Mouse (Mus musculus): ENCODE data around the gene Fam166b. TPM values are rescaled to one million over a fixed set of nuclear protein-coding genes. Genes with fewer than 3 reads are reported as not detected.

Fam166b gene
- total RNA-seq, 1 experiment, result 0.27 TPM

- H3K36me3 ChIP-seq (ENCODE audit: control insufficient read depth, insufficient read depth, low read length, poor library complexity, severe bottlenecking), result no peaks in the 10 kb centered on the region
- no peak for DNase-seq (ENCODE audit: low read depth, low spot score)
- TF ChIP-seq CHD2 (IDR thresholded peaks at IDR 0.05; ENCODE audit: low read depth, low read length) (no peak), MAFK (IDR thresholded peaks at IDR 0.05; ENCODE audit: insufficient read depth, low read depth, low read length) (0 out of 2 replicates have a peak, but pooled peaks have one; percentile 23)
- H3K4me1 ChIP-seq (ENCODE audit: control insufficient read depth in 2 of 2, insufficient read depth in 2 of 2, low read length in 2 of 2, poor library complexity in 1 of 2), result peaks cover 11 to 35% of the 10 kb centered on the region in 2 experiments
- no peak overlapping the region for H3K9ac ChIP-seq (ENCODE audit: insufficient read depth, low read depth, low read length, poor library complexity, severe bottlenecking)
- H3K9me3 ChIP-seq (ENCODE audit: control insufficient read depth, insufficient read depth, low read depth, low read length), result no peaks in the 10 kb centered on the region
- H3K4me3 ChIP-seq (ENCODE audit: insufficient read depth in 1 of 2, low read depth in 1 of 2, low read length in 2 of 2, poor library complexity in 1 of 2, severe bottlenecking in 1 of 2), result peak overlapping the region in 1 of 2 experiments; percentile 13; a peak in 1 of 4 replicates
- 0 out of 2 replicates have a peak overlapping the region, but pooled peaks have one; percentile 13 for H3K27ac ChIP-seq (ENCODE audit: insufficient read depth, low read depth, low read length, poor library complexity, severe bottlenecking)
- in situ Hi-C loops (cut with MboI; ENCODE audit: low sequenced_read_pairs in 2 of 2, unreplicated experiment in 2 of 2), result no loop called here
Measured at GRCm38 (mm10) chr4:43402212-43402611, 26.7 kb downstream of the Fam166b start.

DNA sequence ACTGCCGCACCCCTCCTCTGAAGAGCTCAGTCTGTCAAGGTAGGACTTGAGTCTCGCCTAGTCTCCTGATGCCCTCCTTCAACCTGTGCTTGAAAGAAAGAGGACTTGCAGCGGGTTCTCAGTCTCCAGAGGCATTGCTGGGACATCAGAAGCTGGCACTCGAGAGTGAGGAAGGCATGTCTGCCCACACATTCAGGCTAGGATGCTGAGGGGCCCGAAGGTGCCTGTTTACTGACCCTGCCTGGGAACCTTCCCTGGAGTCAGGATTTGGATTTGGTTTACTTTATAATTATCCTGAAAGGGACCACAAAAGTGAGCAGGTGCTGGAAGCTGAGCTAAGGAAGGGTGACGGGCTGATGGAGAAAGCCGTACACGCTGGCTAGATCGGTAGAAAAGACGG is 27.4 kb downstream of the Fam166b start:
- TF ChIP-seq ZNF384 (IDR thresholded peaks at IDR 0.05; ENCODE audit: low read depth, low read length), result no peak
- no peak for TF ChIP-seq HCFC1 (IDR thresholded peaks at IDR 0.05; ENCODE audit: borderline replicate concordance, insufficient read depth, low read length)
- no peak for TF ChIP-seq MAFK (IDR thresholded peaks at IDR 0.05; ENCODE audit: insufficient read depth, low read depth, low read length)
- no peak for TF ChIP-seq ZC3H11A (IDR thresholded peaks at IDR 0.05; ENCODE audit: borderline replicate concordance, low read depth, low read length)
- no peak for TF ChIP-seq CHD2 (IDR thresholded peaks at IDR 0.05; ENCODE audit: low read depth, low read length)
- no peak overlapping the region; the same call in 1 of the 2 replicates for H3K9ac ChIP-seq (ENCODE audit: insufficient read depth, low read depth, low read length, poor library complexity, severe bottlenecking)
- H3K27ac ChIP-seq (ENCODE audit: insufficient read depth, low read depth, low read length, poor library complexity, severe bottlenecking), result no peak overlapping the region
- H3K9me3 ChIP-seq (ENCODE audit: control insufficient read depth, insufficient read depth, low read depth, low read length), result no peaks in the 10 kb centered on the region
- DNase-seq (ENCODE audit: low read depth, low spot score), result no peak
- H3K4me3 ChIP-seq (ENCODE audit: insufficient read depth in 1 of 2, low read depth in 1 of 2, low read length in 2 of 2, poor library complexity in 1 of 2, severe bottlenecking in 1 of 2), result peak overlapping the region; percentile 31 to 34; a peak in 2 of 4 replicates
- in situ Hi-C loops (cut with MboI; ENCODE audit: low sequenced_read_pairs in 2 of 2, unreplicated experiment in 2 of 2), result no loop called here
- H3K36me3 ChIP-seq (ENCODE audit: control insufficient read depth, insufficient read depth, low read length, poor library complexity, severe bottlenecking), result no peaks in the 10 kb centered on the region
- H3K4me1 ChIP-seq (ENCODE audit: control insufficient read depth in 2 of 2, insufficient read depth in 2 of 2, low read length in 2 of 2, poor library complexity in 1 of 2), result peaks cover 9 to 33% of the 10 kb centered on the region in 2 experiments

GRCm38 (mm10) chr4:43400976-43401375 is 28.0 kb downstream of the Fam166b start:
- Histone ChIP-seq H3K9ac (ENCODE audit: insufficient read depth, low read depth, low read length, poor library complexity, severe bottlenecking) (no peak overlapping the region), H3K27ac (ENCODE audit: insufficient read depth, low read depth, low read length, poor library complexity, severe bottlenecking) (no peak overlapping the region), H3K36me3 (ENCODE audit: control insufficient read depth, insufficient read depth, low read length, poor library complexity, severe bottlenecking) (no peaks in the 10 kb centered on the region), H3K9me3 (ENCODE audit: control insufficient read depth, insufficient read depth, low read depth, low read length) (no peaks in the 10 kb centered on the region), H3K4me1 (ENCODE audit: control insufficient read depth in 2 of 2, insufficient read depth in 2 of 2, low read length in 2 of 2, poor library complexity in 1 of 2) (peaks cover 9 to 33% of the 10 kb centered on the region in 2 experiments), H3K4me3 (ENCODE audit: insufficient read depth in 1 of 2, low read depth in 1 of 2, low read length in 2 of 2, poor library complexity in 1 of 2, severe bottlenecking in 1 of 2) (peak overlapping the region; percentile 31 to 34; a peak in 3 of 4 replicates)
- in situ Hi-C loops (cut with MboI; ENCODE audit: low sequenced_read_pairs in 2 of 2, unreplicated experiment in 2 of 2), result no loop called here
- no peak for DNase-seq (ENCODE audit: low read depth, low spot score)
- TF ChIP-seq MAFK (IDR thresholded peaks at IDR 0.05; ENCODE audit: insufficient read depth, low read depth, low read length) (no peak), CHD2 (IDR thresholded peaks at IDR 0.05; ENCODE audit: low read depth, low read length) (no peak), HCFC1 (IDR thresholded peaks at IDR 0.05; ENCODE audit: borderline replicate concordance, insufficient read depth, low read length) (no peak), ZC3H11A (IDR thresholded peaks at IDR 0.05; ENCODE audit: borderline replicate concordance, low read depth, low read length) (no peak), ZNF384 (IDR thresholded peaks at IDR 0.05; ENCODE audit: low read depth, low read length) (no peak)

DNA sequence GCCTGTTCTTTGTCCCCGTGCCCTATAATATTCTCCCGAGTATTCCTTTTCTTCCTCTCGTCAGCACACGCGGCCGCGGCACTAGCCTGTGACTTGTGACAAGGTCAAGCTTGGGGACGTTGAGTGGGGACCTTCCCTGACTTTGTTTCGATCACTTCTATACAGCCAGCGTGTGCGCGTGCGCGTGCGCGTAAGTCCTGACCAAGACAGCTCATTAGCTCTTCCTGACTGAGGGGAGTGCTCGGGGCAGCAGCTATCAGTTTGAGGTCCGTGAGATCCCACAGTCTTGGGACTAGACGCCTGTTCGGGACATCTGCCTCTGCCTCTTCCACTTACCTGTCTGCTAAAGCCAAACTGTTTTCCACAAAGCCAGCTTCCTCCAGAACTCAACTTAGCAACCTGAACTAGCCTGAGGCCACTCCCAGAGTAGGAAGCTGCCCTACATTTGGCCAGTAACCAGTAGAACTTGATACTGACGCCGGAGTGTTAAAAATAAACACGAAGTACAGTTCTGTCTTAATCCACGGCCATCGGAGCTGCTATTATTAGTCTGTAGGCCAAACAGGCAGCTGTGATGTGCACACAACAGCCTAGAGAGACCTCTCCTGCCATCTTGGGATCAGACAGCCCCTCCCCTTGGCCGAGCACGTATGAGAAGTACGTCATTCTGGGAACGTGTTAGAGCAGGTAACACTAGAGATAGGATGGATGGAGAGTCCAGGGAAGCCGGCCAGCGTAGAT is 29.4 kb downstream of the Fam166b start:
- Histone ChIP-seq H3K36me3 (ENCODE audit: control insufficient read depth, insufficient read depth, low read length, poor library complexity, severe bottlenecking) (no peaks in the 10 kb centered on the region), H3K4me1 (ENCODE audit: control insufficient read depth in 2 of 2, insufficient read depth in 2 of 2, low read length in 2 of 2, poor library complexity in 1 of 2) (peaks cover 9 to 28% of the 10 kb centered on the region in 2 experiments), H3K9me3 (ENCODE audit: control insufficient read depth, insufficient read depth, low read depth, low read length) (no peaks in the 10 kb centered on the region), H3K27ac (ENCODE audit: insufficient read depth, low read depth, low read length, poor library complexity, severe bottlenecking) (no peak overlapping the region), H3K4me3 (ENCODE audit: insufficient read depth in 1 of 2, low read depth in 1 of 2, low read length in 2 of 2, poor library complexity in 1 of 2, severe bottlenecking in 1 of 2) (peak overlapping the region; percentile 16 to 45; a peak in 3 of 4 replicates), H3K9ac (ENCODE audit: insufficient read depth, low read depth, low read length, poor library complexity, severe bottlenecking) (no peak overlapping the region; the same call in 1 of the 2 replicates)
- no peak for DNase-seq (ENCODE audit: low read depth, low spot score)
- TF ChIP-seq ZC3H11A (IDR thresholded peaks at IDR 0.05; ENCODE audit: borderline replicate concordance, low read depth, low read length) (no peak), HCFC1 (IDR thresholded peaks at IDR 0.05; ENCODE audit: borderline replicate concordance, insufficient read depth, low read length) (no peak), MAFK (IDR thresholded peaks at IDR 0.05; ENCODE audit: insufficient read depth, low read depth, low read length) (no peak), CHD2 (IDR thresholded peaks at IDR 0.05; ENCODE audit: low read depth, low read length) (no peak), ZNF384 (IDR thresholded peaks at IDR 0.05; ENCODE audit: low read depth, low read length) (no peak)
- in situ Hi-C loops (cut with MboI; ENCODE audit: low sequenced_read_pairs in 2 of 2, unreplicated experiment in 2 of 2), result no loop called here
